Mouse (Mus musculus) thymus, adult 2 months (tissue): ENCODE measurements around the gene Tbx5.

ENCODE experiments used
- CTCF ChIP-seq: fragments of 200-500 bp; IDR thresholded peaks from 2 replicates; pipeline ENCODE4 v1.5.1; 2012; ENCODE audit warnings: mild to moderate bottlenecking, control low read depth, low read length, moderate library complexity, borderline replicate concordance; ENCODE audit not compliant: control insufficient read depth, poor library complexity, insufficient read depth; ENCODE audit errors: extremely low read depth
- POLR2A ChIP-seq: fragments of 200-500 bp; IDR thresholded peaks from 2 replicates; pipeline ENCODE4 v1.6.1; 2012; ENCODE audit warnings: mild to moderate bottlenecking, low read length, control low read depth, moderate library complexity; ENCODE audit not compliant: control insufficient read depth, poor library complexity, insufficient read depth; ENCODE audit errors: extremely low read depth

DNA sequence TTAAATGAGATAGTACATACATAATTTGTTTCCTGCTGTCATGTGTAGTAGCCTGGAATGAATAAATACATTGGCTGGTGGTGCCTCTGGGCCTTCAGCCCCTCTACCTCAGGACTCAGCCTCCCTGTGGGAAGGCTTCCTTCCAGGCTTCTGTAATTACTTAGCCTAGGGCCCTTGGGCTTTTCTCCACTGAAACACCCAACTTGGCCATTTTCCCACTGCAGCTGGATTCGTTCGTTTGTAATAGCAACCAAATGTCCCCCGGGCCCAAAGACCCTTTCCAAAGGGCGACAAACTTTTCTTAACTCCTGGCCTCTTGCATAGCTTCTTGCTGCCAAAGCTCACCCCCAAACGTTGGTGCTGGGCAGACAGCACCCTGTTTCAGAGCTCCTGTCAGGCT is 40.8 kb upstream of the Tbx5 start:
- TF ChIP-seq CTCF (no peak), POLR2A (no peak)
